12 mouse cellular contexts compared by ENCODE assay signal in genomic region chr10:43518368-43518767, GRCm38 (mm10). TPM values are rescaled to one million over a fixed set of nuclear protein-coding genes. Genes with fewer than 3 reads are reported as not detected.
DNase-seq lines count a peak whose midpoint lies in the region; ATAC-seq and TF ChIP-seq lines count a peak whose summit lies in the region.
"Had no signal": no experiment of that assay in that cellular context is flagged by ENCODE, and none has a peak within 500 bp of the region (broad histone marks: within the 10 kb centered on the region; RNA-seq: fewer than 3 reads in every experiment).

No protein-coding gene starts in this region.

- no peak overlapping the region for H3K9ac ChIP-seq in heart, adult 2 months (ENCODE audit: low read depth, low read length)
- H3K9ac ChIP-seq in heart, embryonic 11.5 days (ENCODE audit: low read depth, low read length): no peak overlapping the region
- H3K9ac ChIP-seq in liver, embryonic 16.5 days (ENCODE audit: low read depth, low read length): no peak overlapping the region
- H3K9ac ChIP-seq in stomach, embryonic 16.5 days (ENCODE audit: low read length): no peak overlapping the region

- no peaks in the 10 kb centered on the region for H3K27me3 ChIP-seq in heart, adult 2 months (ENCODE audit: control insufficient read depth, insufficient read depth, low read length)
- no peaks in the 10 kb centered on the region for H3K27me3 ChIP-seq in heart, embryonic 11.5 days (ENCODE audit: control insufficient read depth, insufficient read depth, low read length)
- no peaks in the 10 kb centered on the region for H3K27me3 ChIP-seq in liver, embryonic 16.5 days (ENCODE audit: control insufficient read depth, insufficient read depth, low read depth, low read length)
- no peaks in the 10 kb centered on the region for H3K27me3 ChIP-seq in stomach, embryonic 16.5 days (ENCODE audit: control insufficient read depth, insufficient read depth, low read length)
- no peaks in the 10 kb centered on the region for H3K27me3 ChIP-seq in cerebellum, adult 2 months (ENCODE audit: control insufficient read depth, insufficient read depth, low read length)

- no peaks in the 10 kb centered on the region for H3K79me2 ChIP-seq in heart, adult 2 months (replicated peaks; ENCODE audit: control insufficient read depth, insufficient read depth, low read length)

- no peaks in the 10 kb centered on the region for H3K9me3 ChIP-seq in heart, embryonic 11.5 days (replicated peaks; ENCODE audit: control insufficient read depth, low read length)
- no peaks in the 10 kb centered on the region for H3K9me3 ChIP-seq in liver, embryonic 16.5 days (replicated peaks; ENCODE audit: control insufficient read depth, low read length)
- H3K9me3 ChIP-seq in stomach, embryonic 16.5 days (replicated peaks; ENCODE audit: control insufficient read depth, low read length): no peaks in the 10 kb centered on the region
- H3K9me3 ChIP-seq: forebrain, embryonic 10.5 days had no signal

- no peaks in the 10 kb centered on the region for H3K36me3 ChIP-seq in heart, adult 2 months (ENCODE audit: control insufficient read depth, insufficient read depth, low read length)
- H3K36me3 ChIP-seq in heart, embryonic 11.5 days (ENCODE audit: control insufficient read depth, insufficient read depth, low read length): peaks cover under 1% of the 10 kb centered on the region; the same call in 1 of the 2 replicates
- no peaks in the 10 kb centered on the region for H3K36me3 ChIP-seq in liver, embryonic 16.5 days (ENCODE audit: control insufficient read depth, insufficient read depth)
- H3K36me3 ChIP-seq in stomach, embryonic 16.5 days (ENCODE audit: control insufficient read depth, insufficient read depth, low read length): no peaks in the 10 kb centered on the region

- TF ChIP-seq CTCF in heart, adult 2 months (IDR thresholded peaks at IDR 0.05): no peak
- no peak for TF ChIP-seq CTCF in cerebellum, adult 2 months (IDR thresholded peaks at IDR 0.05; ENCODE audit: borderline replicate concordance, insufficient read depth, low read depth, low read length)

- H3K4me1 ChIP-seq in heart, adult 2 months (ENCODE audit: control insufficient read depth, insufficient read depth, low read length): peaks cover 8% of the 10 kb centered on the region; the same call in 1 of the 2 replicates
- H3K4me1 ChIP-seq in heart, embryonic 11.5 days (ENCODE audit: control insufficient read depth, insufficient read depth, low read length): no peaks in the 10 kb centered on the region
- H3K4me1 ChIP-seq in liver, embryonic 16.5 days (ENCODE audit: control insufficient read depth, low read depth, low read length): peaks cover 6% of the 10 kb centered on the region
- peaks cover 10% of the 10 kb centered on the region for H3K4me1 ChIP-seq in stomach, embryonic 16.5 days (ENCODE audit: control insufficient read depth, insufficient read depth, low read length)
- H3K4me1 ChIP-seq in cerebellum, adult 2 months (ENCODE audit: control insufficient read depth, insufficient read depth, low read length): peaks cover 4% of the 10 kb centered on the region

- ATAC-seq in heart, embryonic 11.5 days (replicated peaks; ENCODE audit: insufficient number of reproducible peaks, low FRiP score, low TSS enrichment): no peak
- ATAC-seq in liver, embryonic 16.5 days (ENCODE audit: low read depth): peak; percentile 72
- ATAC-seq in stomach, embryonic 16.5 days (ENCODE audit: insufficient read depth, low FRiP score): peak; percentile 38; the same call in 1 of the 2 replicates
- ATAC-seq: CD4-positive, CD25-positive, alpha-beta regulatory T cell, adult 4 months had no signal

- WGBS in heart, adult 2 months: 48% methylated on average over 11 of the region's 13 CpGs
- 70% methylated on average over 13 of the region's 13 CpGs for WGBS in heart, embryonic 11.5 days (ENCODE audit: insufficient replicate concordance)
- 66% methylated on average over 12 of the region's 13 CpGs for WGBS in liver, embryonic 16.5 days (ENCODE audit: insufficient replicate concordance)
- 57% methylated on average over 12 of the region's 13 CpGs for WGBS in stomach, embryonic 16.5 days
- WGBS in cerebellum, adult 2 months: 66% methylated on average over 12 of the region's 13 CpGs

- H3K4me2 ChIP-seq in heart, embryonic 11.5 days: no peak overlapping the region
- no peak overlapping the region for H3K4me2 ChIP-seq in liver, embryonic 16.5 days (ENCODE audit: low read depth, low read length)
- H3K4me2 ChIP-seq in stomach, embryonic 16.5 days (ENCODE audit: low read depth, low read length): no peak overlapping the region

- peak; percentile 81 for TF ChIP-seq EP300 in heart, adult 2 months (IDR thresholded peaks at IDR 0.05; ENCODE audit: insufficient read depth, low read depth, low read length)

- intact Hi-C loops in heart, adult 2 months (cut with DNase I): no loop called here

- peak; percentile 40 to 49 for DNase-seq in heart, adult 2 months
- peak; percentile 75 for DNase-seq in kidney, adult 18-20 months
- no peak for DNase-seq in cerebellum, adult 2 months
- DNase-seq in adrenal gland, adult 8-10 months: no peak
- DNase-seq in T-cell, adult 2 months (ENCODE audit: low spot score): no peak
- DNase-seq: thymus, adult 18-20 months had no signal

- peak; percentile 30; the same call in 1 of the 2 replicates for TF ChIP-seq POLR2A in heart, adult 2 months (IDR thresholded peaks at IDR 0.05; ENCODE audit: insufficient read depth, low read depth, low read length)
- no peak for TF ChIP-seq POLR2A in cerebellum, adult 2 months (IDR thresholded peaks at IDR 0.05; ENCODE audit: borderline replicate concordance, insufficient read depth, low read length)

- H3K27ac ChIP-seq in heart, adult 2 months: no peak overlapping the region
- H3K27ac ChIP-seq in heart, embryonic 11.5 days (ENCODE audit: low read depth, low read length): no peak overlapping the region
- peak overlapping the region; percentile 66 for H3K27ac ChIP-seq in liver, embryonic 16.5 days (ENCODE audit: low read length)
- peak overlapping the region; percentile 4; the same call in 1 of the 2 replicates for H3K27ac ChIP-seq in stomach, embryonic 16.5 days (ENCODE audit: low read length)
- H3K27ac ChIP-seq in cerebellum, adult 2 months (ENCODE audit: insufficient read depth, low read length): no peak overlapping the region
- H3K27ac ChIP-seq: forebrain, embryonic 10.5 days; left cerebral cortex, adult 2 months had no signal

- no peak overlapping the region for H3K4me3 ChIP-seq in heart, adult 2 months
- no peak overlapping the region for H3K4me3 ChIP-seq in heart, embryonic 11.5 days (ENCODE audit: low read depth, low read length)
- peak overlapping the region; percentile 31 for H3K4me3 ChIP-seq in liver, embryonic 16.5 days (ENCODE audit: low read depth, low read length)
- H3K4me3 ChIP-seq in stomach, embryonic 16.5 days (replicated peaks; ENCODE audit: low read length): no peak overlapping the region
- no peak overlapping the region for H3K4me3 ChIP-seq in cerebellum, adult 2 months (replicated peaks; ENCODE audit: insufficient read depth, low read depth, low read length)
- H3K4me3 ChIP-seq: forebrain, embryonic 10.5 days; left cerebral cortex, adult 2 months had no signal

RNA-seq across cellular contexts. Expression of gene Gm9803, which starts 5.5 kb away (rescaled TPM):
- 10 to 100 TPM in 1 of 2 experiments, 1 to 10 TPM in 1; 7.9 to 18.6 TPM for total RNA-seq in heart, adult 2 months (2021)
- 77.3 and 95.5 TPM in 2 replicates for polyA plus RNA-seq in heart, adult 2 months (2012; rRNA removed)
- 11.5 and 22.7 TPM in 2 replicates for polyA plus RNA-seq in heart, embryonic 11.5 days (2014; fragmentation: Nextera tagmentation; extraction: Ambion mirVana)
- polyA plus RNA-seq in liver, embryonic 16.5 days (2015; fragmentation: Nextera tagmentation; extraction: Ambion mirVana): 2.9 and 6.0 TPM in 2 replicates
- polyA plus RNA-seq in stomach, embryonic 16.5 days (2015; fragmentation: Nextera tagmentation; extraction: Ambion mirVana): 10.0 and 25.9 TPM in 2 replicates
- polyA plus RNA-seq in cerebellum, adult 2 months (2012; rRNA removed): 13.4 and 15.7 TPM in 2 replicates
- 10 to 100 TPM in 1 of 4 experiments, 1 to 10 TPM in 1, not detected in 2; 9.1 to 17.3 TPM for total RNA-seq in adrenal gland, adult 8-10 months (2022)

RNA-seq across cellular contexts. Expression of gene 1700021F05Rik, which starts 22.4 kb away (rescaled TPM):
- total RNA-seq in heart, adult 2 months (2021): 100 to 1,000 TPM; 112 to 121 TPM
- polyA plus RNA-seq in heart, adult 2 months (2012; rRNA removed): 27.4 and 34.1 TPM in 2 replicates
- polyA plus RNA-seq in heart, embryonic 11.5 days (2014; fragmentation: Nextera tagmentation; extraction: Ambion mirVana): 93.8 and 106 TPM in 2 replicates
- 21.6 and 26.4 TPM in 2 replicates for polyA plus RNA-seq in liver, embryonic 16.5 days (2015; fragmentation: Nextera tagmentation; extraction: Ambion mirVana)
- 59.7 and 60.6 TPM in 2 replicates for polyA plus RNA-seq in stomach, embryonic 16.5 days (2015; fragmentation: Nextera tagmentation; extraction: Ambion mirVana)
- polyA plus RNA-seq in cerebellum, adult 2 months (2012; rRNA removed): 37.6 and 40.9 TPM in 2 replicates
- total RNA-seq in adrenal gland, adult 8-10 months (2022): 10 to 100 TPM; 53.1 to 61.9 (median 54.2) TPM

RNA-seq across cellular contexts. Expression of gene Bend3, which starts 39.7 kb away (rescaled TPM):
- 1 to 10 TPM; 5.2 to 7.4 TPM for total RNA-seq in heart, adult 2 months (2021)
- polyA plus RNA-seq in heart, adult 2 months (2012; rRNA removed): 2.9 and 4.5 TPM in 2 replicates
- 3.9 and 4.1 TPM in 2 replicates for polyA plus RNA-seq in heart, embryonic 11.5 days (2014; fragmentation: Nextera tagmentation; extraction: Ambion mirVana)
- 0.60 and 0.96 TPM in 2 replicates for polyA plus RNA-seq in liver, embryonic 16.5 days (2015; fragmentation: Nextera tagmentation; extraction: Ambion mirVana)
- 1.8 and 2.5 TPM in 2 replicates for polyA plus RNA-seq in stomach, embryonic 16.5 days (2015; fragmentation: Nextera tagmentation; extraction: Ambion mirVana)
- polyA plus RNA-seq in cerebellum, adult 2 months (2012; rRNA removed): 2.8 and 3.2 TPM in 2 replicates
- 1 to 10 TPM; 6.1 to 6.9 (median 6.4) TPM for total RNA-seq in adrenal gland, adult 8-10 months (2022)

RNA-seq across cellular contexts. Expression of gene Cd24a, which starts 59.7 kb away (rescaled TPM):
- 10 to 100 TPM in 1 of 2 experiments, 1 to 10 TPM in 1; 5.0 to 19.7 TPM for total RNA-seq in heart, adult 2 months (2021)
- polyA plus RNA-seq in heart, adult 2 months (2012; rRNA removed): 10.8 and 36.4 TPM in 2 replicates
- polyA plus RNA-seq in heart, embryonic 11.5 days (2014; fragmentation: Nextera tagmentation; extraction: Ambion mirVana): 130 and 141 TPM in 2 replicates
- polyA plus RNA-seq in liver, embryonic 16.5 days (2015; fragmentation: Nextera tagmentation; extraction: Ambion mirVana): 927 and 938 TPM in 2 replicates
- 328 and 363 TPM in 2 replicates for polyA plus RNA-seq in stomach, embryonic 16.5 days (2015; fragmentation: Nextera tagmentation; extraction: Ambion mirVana)
- polyA plus RNA-seq in cerebellum, adult 2 months (2012; rRNA removed): 26.4 and 39.5 TPM in 2 replicates
- total RNA-seq in adrenal gland, adult 8-10 months (2022): 10 to 100 TPM; 15.7 to 28.6 (median 22.9) TPM

Comparison
In these comparisons a context has a peak if more than half of its experiments do, and no peak if none do; other contexts are left out.
1. DNase-seq: peak in heart, adult 2 months (2 of 2) and kidney, adult 18-20 months (single experiment); none in cerebellum, adult 2 months (0 of 2), adrenal gland, adult 8-10 months (single experiment) and T-cell, adult 2 months (single experiment).
2. H3K27ac ChIP-seq: peak in liver, embryonic 16.5 days (single experiment) and stomach, embryonic 16.5 days (single experiment); none in heart, adult 2 months (single experiment), heart, embryonic 11.5 days (single experiment) and cerebellum, adult 2 months (single experiment).